Mouse (Mus musculus): ENCODE data around the gene Ptprt.

DNA sequence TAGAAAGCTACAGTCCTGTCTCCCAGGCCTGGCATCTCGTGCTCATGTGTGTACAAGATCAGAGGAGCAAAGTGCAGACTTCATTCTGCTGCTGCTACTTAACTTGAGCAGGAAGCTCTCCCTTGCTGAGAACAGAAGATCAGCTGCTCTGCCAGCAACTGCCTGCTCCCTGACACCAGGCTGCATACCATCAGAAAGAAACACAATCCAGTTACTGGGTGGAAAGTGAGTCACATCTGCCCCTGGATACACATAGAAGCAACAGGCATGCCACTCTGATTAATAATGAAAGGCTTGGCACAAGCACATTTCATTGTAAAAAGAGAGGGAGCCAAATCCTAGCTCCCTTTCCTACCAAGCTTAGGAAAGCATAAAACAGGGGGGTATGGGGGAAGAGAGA, 438.5 kb downstream of the Ptprt start:
- no peak for TF ChIP-seq CTCF (IDR thresholded peaks at IDR 0.05; ENCODE audit: extremely low read depth, insufficient read length, insufficient replicate concordance, low read depth, low read length)
- TF ChIP-seq POLR2A (IDR thresholded peaks at IDR 0.05; ENCODE audit: low read depth, low read length) = no peak
